Mouse (Mus musculus) CH12F3 (cell line): ENCODE results near the gene Fam193a.

ENCODE experiments used
- in situ Hi-C: fragments of 300-500 bp; cut with MboI; formaldehyde crosslinking; loops from 2 replicates; pipeline ENCODE4 v1.14.3; 2020; ENCODE audit warnings: low sequenced_read_pairs

The Fam193a gene

DNA sequence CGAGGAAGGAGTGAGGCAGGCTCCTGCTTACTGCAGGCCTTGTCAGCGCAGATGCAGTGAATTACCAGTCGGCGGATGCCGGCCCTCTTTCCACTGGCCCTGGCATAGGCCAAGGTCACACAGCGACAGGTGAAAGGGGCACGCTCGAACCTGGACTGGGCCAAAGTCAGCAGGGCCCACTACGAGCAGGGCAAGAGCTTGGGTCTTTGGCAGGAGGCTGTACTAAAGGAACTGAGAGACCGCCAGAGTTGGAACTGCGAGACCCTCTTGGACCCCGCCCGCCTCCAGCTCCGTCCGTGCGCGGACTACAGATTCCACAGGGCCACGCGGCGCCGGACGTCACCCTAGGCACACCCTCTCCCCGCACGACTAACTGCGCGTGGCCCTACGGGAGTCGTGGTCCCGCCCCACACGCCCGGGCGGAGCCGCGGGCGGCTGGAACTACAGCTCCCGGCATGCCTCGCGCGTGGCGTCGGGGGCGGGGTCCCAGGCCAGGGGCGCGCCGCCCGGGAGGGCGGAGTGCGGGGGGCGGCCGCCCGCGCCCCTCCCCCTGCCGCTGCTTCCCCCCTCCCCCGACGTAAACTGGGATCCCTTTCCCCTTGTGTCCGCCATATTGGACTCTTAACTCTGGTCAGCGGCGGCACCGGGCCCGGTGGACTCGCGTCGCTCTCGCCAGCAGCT lies at the start of gene Fam193a:
Gene Fam193a (plus strand): TSS at position 593 of the 681 bp plus-strand sequence.
- in situ Hi-C loops: no loop called here

DNA sequence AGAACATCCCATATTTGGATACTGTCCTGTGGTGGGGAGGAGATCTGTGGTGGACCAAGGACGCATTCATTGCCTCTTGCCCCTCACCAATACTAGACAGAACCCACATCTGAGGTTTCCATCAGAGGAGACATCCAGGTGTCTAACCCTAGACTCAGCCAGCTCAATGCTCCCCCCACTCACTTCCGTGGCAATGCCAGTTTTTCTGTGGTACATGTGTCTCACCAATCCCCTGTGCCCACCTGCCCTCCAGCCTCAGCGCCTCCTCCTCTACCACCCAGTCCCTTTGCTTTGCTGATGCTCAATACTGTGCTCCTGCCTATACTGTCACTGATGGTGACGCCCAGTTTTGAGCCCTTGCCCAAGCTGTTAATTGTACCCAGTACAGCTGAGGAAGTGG lies 48.5 kb upstream of the Fam193a start:
- in situ Hi-C loops: no loop called here

DNA sequence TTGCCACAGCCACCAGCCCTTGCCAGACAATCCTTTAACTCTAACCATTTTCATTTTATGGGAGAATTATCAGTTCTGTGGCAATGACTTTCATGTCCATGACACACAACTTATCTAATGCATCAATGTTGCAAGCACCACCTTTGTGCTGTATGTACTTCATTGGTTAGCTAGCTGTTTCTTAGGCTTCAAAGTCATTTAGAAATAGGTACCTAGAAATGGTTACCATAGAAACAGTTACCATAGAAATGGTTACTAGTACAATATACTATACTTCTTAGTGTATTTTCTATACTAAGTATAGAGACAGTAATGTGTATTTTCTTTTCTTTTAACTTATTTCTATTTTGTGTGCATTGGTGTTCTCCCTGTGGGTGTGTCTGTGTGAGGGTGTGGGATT lies 44.4 kb upstream of the Fam193a start:
- in situ Hi-C loops: no loop called here

DNA sequence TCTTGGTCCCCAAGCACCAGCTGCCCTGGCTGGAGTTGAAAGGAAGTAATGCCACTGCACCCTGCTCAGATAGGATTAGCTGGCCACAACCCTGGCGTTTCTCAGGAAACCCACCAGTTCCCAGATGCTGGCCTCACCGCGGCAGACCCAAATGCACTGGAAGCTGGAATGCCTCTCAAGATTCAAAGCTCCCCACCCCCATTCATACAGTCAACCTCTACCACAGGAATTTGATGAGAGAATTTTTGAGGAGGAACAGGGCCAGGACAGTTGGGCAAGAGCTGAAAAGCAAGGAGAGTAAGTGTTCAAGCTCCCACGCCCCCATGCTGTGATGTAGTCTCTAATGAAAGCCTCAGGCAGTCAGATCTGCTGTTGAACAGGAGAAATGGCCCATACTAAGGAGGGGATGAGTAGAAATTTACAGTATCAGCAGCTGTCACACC lies 43.5 kb upstream of the Fam193a start:
- in situ Hi-C loops: no loop called here

DNA sequence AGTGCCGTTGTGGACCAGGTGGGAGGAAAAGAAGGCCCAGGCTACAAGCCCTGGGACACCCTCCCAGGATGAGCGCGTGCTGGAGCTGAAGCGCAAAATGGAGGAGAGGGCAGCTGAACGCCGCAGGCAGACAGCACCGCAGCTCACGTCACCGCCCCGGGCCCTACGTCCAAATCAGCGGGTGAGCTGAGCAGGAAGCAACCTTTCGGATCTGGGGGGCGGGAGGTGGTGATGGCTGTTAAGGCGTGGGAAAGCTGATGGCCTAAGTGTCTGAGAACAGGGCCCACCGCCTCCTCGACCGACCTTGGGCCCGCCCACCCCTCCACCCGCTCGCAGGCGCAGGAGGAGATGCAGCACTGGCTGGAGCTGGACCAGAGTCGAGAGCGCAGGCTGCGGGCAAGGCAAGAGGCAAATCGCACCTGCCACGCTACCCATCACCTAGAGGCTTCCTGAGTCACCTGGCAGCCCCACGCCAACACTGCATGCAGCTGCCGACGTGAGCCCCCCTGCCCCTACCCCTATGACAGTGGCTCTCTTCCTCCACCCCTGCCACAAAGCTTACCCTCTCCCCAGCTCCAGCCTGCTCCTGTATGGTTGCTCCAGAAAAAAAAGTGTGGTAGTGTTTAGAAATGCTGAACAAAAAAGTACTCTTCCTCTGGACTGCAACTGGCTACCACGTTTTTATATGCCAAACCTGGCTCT lies 42.7 kb upstream of the Fam193a start:
- in situ Hi-C loops: no loop called here

DNA sequence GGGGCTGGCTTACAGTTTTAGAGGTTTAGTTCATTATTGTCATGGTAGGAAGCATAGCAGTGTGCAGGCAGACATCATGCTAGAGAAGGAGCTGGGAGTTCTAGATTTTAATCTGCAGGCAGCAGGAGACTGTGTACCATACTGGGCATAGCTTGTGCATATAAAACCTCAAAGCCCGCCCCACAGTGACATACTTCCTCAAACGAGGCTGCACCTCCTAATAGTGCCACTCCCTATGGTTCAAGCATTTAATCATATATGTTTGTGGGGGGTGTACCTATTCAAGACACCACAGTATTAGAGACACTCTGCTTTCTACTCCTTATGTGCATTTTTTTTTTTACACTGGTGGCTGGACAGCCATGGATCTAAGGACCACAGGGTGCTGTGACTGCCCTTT lies 39.6 kb upstream of the Fam193a start:
- in situ Hi-C loops: no loop called here

DNA sequence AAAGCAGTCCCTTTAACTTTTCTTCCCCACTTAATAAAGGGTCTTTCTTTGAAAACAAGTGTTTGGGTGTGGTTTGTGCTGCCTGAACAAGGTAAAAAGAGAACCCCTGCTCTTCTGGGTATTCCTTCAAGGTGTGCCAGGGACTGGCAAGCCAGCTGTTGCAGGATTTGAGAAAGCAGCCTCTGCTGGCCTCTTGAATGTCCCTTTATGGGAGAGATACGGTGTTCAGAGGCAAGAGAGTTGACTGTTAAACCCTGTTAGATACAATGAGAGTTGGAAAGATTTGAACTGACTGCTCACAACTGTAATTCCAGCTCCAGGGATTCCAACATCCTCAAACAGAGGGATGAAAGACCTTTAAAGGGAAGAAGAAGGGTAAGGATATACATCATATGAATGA lies 35.7 kb upstream of the Fam193a start:
- in situ Hi-C loops: no loop called here

DNA sequence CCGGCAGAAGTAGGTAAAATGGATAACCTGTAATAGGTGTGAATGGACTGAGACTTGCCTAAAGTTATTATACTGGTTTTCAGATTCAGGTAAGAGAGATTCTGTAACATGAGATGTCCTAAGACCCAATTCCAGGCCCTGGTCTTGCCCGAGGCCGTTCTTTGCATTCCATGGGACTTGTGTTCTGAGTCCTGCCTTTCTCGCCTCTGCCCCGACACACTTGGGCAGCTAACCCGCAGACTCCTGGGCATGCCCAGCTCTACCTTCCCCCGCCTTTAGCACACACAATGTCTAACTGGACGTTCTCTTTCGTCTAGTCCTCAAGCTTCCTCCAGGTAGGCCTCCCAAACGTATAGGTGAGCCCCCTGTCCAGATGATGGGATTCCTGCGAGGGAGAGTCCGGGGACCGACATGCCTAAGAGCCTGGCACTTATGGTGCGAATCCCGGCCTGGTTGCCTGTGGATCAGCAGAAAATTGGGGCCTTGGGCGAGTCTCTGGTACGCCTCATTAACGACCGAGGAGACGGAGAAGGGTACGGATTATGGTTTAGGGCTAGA lies 34.1 kb upstream of the Fam193a start:
- in situ Hi-C loops: no loop called here

DNA sequence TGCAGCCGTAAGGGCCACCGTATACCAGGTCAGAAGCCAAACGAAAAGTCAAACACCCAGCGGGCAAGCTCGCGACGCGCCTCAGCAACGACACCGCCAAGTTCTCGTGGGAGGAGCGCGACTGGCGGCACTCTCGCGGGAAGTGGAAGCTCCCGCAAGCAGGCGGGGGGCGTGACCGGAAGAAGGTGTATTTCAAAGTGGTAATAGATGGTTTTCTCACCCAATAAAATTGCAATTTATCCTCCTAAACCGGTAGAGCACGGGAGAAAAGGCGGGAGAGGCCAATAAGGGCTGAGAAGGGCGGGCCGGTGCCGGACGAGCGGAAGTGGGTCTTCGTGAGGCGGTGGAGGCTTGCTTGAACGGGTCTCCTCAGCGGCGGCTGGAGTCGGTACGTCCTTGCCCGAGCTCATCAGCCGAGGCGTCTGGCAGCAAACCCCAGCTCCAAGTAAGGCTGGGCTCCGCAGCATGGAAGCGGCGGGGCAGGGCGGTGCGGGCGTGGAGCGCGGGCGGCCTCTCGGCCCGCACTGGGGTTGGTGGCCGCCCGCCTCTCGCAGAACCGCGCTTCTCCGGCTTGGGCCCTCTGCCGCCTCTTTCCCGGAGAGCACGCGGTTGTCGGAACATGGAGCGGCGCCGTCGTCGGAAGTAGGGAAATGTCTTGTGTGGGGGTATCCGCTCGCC lies 33.5 kb upstream of the Fam193a start, which contains the start of gene Rnf4:
Gene Rnf4 (plus strand): TSS at position 193 of the 678 bp plus-strand sequence.
- in situ Hi-C loops: no loop called here

DNA sequence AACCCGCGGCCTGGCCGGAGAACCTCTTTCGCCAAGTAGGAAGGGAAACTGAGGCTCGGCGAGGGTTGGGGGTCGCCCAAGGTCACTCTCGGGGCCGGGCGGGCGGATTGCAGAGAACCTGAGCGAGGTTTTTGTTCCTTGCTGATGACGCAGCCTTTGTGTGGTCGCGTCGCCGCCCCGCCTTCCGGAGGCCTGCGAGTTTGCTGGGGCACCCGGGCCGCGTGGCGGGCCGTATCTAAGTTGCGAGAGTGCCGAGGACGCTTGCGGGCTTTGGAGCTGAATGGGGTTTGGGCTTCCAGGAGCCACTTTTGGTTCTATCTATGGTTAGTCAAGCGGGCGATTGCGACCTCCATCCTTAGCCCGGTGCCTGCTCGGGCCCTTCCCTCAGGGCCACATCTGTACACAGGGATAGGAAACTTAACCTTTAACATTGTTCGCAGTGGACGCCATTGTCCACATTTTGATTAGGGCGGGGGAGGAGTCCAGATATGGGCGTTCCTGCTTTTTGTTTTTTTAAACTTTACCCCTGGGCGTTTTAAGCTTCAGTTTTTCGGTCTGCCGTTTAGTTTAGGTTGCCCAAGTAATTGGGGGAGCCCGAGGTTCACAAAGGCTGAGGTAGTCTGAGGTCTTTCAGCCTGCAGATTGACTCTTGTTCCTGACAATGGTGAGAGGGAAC lies 32.8 kb upstream of the Fam193a start:
- in situ Hi-C loops: no loop called here

DNA sequence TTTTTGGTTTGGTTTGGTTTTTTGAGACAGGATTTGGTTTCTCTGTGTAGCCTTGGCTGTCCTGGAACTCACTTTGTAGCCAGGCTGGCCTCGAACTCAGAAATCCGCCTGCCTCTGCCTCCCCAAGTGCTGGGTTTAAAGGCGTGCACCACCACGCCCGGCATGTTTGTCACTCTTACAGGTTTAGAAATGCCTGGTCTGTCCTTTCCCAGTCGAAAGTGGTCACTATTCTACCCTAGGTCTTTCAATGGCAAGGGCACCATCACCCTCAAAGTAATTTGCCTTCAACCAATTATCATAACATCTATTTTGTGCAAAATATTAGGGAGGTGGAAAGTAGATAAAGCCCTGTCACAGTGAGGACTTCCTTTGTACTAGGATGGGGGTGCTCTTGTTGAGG lies 29.5 kb upstream of the Fam193a start:
- in situ Hi-C loops: no loop called here

DNA sequence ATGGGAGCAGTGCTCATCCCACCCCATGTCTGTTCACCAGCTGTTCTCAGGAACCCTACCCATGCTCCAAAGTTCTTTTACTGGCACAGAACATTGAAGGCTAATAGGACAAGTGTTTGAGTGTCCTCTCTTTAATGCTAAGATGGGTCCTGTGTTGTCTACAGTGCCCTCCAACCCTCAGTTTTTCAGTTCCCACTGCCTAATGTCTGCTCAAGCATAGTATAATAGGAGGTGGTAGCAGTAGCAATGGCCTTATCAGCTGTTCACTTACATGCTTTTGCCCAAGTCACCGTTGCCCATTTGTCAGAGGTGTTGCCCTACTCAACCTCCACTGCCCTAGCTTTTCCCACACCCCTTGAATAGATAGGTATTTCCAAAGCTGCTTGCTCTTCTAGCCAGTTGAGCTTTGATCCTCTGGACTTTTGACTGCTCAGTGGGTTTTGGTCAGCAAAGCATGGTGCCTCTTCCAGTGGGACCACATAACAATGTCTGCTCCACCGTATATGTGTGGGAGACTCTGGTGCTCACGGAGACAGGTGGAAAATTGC lies 17.6 kb upstream of the Fam193a start:
- in situ Hi-C loops: no loop called here

DNA sequence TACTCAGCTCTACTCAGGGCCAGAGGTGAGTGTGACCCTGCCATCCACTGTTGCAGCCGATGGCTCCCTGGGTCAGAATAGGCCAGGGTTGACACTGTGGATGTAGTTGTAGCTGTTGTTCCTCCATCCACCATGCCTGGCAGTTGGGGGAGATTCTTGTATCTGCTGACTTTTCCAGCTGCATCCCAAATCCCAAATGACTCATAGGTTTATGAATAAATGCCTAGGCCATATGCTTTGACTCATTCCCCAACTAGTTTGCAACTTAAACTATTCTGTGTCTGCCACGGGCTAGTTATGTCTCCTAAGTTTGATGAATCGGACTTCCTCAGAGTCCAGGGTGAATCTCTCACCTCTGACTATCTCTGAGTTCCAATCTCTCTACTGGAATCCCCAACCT lies 9.5 kb upstream of the Fam193a start:
- in situ Hi-C loops: no loop called here

DNA sequence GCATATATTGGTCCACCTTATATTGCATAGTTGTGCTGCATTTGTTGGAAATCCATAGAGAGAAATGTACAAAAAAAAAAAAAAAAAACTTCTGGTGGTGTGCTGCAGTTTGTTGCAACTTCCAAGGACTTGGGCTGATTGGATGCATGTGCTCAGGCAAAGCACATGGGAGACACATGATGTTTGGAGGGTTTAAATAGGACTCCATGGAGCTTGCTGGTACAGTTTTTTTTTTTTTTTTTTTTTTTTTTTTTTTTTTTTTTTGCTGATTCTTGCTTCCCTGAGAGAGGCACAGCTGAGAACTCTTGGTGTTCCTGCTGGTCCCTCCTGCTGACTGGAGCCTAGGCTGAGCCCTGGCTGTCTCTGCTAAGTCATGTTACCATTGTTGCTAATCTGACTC lies 6.6 kb upstream of the Fam193a start:
- in situ Hi-C loops: no loop called here

DNA sequence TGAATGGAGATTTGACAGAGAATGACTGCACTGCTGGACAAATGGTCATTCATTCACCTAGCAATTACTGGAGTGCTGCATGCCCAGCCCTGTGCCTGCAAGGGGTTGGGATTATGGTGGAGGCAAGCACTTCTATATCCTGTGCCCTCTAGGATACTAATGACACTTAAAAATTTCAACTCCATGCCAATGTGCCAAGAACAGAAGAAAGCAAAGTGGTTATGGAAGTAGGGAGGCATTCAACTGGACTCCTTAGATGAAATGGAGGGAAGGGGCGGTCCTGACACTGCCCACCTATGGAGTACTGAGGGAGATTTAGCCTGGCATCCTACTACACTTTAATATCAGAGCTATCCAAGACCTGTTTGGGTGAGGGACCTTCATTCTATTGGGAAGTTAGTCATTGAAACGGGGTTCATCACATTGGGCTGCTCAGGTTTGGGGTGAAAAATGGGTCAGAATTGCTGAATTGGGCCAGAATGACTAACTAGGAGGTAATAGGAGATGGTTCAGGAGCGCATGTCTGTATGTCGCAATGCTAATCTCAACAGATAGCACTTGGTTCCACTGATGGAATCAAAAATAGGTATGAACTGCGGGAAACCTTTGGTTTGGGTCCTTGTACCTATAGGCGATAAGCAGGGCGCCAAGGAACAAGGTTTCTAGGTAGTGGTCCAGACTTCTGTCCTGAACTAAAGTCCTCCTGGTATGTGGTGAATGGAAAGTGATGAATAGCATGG lies 1.0 kb upstream of the Fam193a start:
- in situ Hi-C loops: no loop called here

DNA sequence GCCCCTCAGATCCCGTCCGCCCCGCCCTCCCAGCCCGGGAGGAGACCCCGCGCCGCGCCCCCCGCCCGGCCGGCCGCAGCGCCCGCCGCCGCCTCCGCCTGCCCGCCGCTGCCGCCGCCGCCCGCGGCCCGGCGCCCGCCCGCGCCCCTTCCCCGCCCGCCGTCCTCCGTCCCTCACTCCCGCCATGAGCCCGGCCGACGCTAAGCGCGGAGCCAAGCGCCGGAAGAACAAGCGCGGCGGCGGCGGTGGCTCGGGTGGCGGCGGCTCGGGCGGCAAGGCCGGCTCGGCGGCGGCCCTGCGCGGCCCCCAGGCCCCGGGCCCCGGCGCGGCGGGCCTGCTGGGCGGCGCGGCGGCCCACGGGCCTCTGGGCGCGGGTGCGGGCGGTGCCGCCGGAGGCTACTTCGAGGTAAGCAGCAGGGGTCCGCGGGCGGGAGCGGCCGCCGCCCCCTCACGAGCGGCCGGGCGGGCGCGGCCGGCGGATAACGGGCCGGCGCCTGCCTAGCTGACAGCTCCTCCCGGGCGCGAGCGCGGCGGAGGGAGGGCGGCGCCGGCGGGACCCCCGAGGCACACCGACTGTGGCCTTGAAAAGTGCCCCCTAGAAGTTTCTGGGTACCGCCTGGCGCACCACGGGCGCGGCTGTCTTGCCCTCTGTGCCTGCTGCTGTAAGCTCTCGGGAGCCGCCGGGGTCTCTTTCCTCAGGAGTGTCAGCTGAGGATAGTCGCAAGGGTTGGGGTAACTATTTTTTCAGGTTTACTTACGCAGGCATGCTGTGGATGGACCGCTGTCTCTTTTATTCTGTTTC lies 490 bp downstream of the Fam193a start:
- in situ Hi-C loops: no loop called here

DNA sequence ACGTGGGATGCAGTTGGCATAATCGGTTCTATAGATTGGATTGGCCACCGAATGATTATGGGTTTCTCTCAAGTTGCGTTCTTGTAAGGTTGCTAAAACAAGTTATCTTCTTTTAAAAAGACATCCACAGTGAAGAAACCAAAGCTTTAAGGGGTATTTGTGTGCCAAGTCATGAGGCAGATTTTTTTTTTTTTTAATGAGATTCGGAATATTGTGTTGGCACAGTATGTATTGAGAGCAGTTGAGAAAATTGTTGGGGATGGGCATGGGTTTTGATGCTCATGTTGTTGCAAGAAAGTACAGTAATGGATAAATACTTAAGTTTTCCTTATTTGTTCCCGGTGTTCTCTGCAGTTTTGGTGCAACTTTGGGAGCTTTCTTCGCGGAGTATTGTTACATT lies 1.1 kb downstream of the Fam193a start:
- in situ Hi-C loops: no loop called here

DNA sequence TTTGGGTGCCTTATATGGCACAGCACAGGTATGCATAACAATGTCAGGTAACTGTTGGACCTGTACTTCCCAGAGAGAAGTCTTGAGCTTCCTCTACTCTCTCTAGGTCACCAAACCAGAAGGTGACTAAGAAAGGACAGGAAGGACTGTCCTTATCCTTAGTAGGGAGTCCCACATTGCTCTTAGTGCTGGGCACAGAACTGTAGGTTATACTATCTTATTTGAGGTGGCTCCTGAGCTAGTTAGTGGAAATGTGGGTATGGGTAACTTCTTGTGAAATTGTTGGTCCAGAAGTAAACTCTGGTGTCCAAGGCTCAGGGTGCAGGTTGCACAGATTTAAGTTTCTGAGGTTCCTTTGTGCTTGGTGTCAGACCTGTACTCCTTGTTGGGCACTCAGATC lies 2.4 kb downstream of the Fam193a start:
- in situ Hi-C loops: no loop called here

DNA sequence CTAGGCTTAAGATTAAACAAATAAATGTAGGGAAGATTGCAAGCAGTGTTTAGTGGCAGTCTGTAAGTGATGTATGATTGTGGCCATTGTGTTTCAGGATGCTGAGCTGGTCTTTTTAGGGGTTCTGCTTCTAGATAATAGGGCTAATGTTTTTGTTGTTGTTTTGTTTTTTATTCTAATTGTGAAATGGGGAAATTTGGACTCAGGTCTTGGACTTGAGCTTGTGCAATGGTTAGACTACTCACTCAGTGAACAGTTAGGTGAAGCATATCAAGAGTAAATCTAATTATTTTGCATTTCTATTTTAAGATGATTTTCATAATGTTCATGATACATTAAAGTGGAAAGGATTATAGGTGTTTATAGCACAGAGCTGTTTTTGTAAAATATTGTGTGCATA lies 2.8 kb downstream of the Fam193a start:
- in situ Hi-C loops: no loop called here
